Mouse (Mus musculus) C2C12 (cell line): ENCODE results near the gene Pbxip1. TPM values are rescaled to one million over a fixed set of nuclear protein-coding genes. Genes with fewer than 3 reads are reported as not detected.

Experiments used
- H3K27me3 ChIP-seq: one replicate; pipeline ENCODE4 v1.6.1; 2011; ENCODE audit not compliant: control insufficient read depth, insufficient read depth, insufficient read length
- H3K36me3 ChIP-seq: one replicate; pipeline ENCODE4 v1.6.1; 2011; ENCODE audit not compliant: control insufficient read depth, insufficient read depth
- H3K4me3 ChIP-seq: one replicate; pipeline ENCODE4 v1.5.1; 2011; ENCODE audit warnings: mild to moderate bottlenecking, control low read depth; ENCODE audit not compliant: poor library complexity, insufficient read depth, severe bottlenecking
- H3K79me2 ChIP-seq: one replicate; pipeline ENCODE4 v1.6.1; 2011; ENCODE audit not compliant: control insufficient read depth, insufficient read depth
- H3K79me3 ChIP-seq: one replicate; pipeline ENCODE4 v1.6.1; 2011; ENCODE audit warnings: low read depth, control low read depth
- H3ac ChIP-seq: one replicate; pipeline ENCODE3; 2011; ENCODE audit warnings: low read depth; ENCODE audit not compliant: control insufficient read depth, insufficient read length
- CEBPB ChIP-seq: IDR thresholded peaks from one replicate; pipeline ENCODE4 v1.6.1; 2011; ENCODE audit warnings: low read depth, mild to moderate bottlenecking, control low read depth, moderate library complexity
- CTCF ChIP-seq: IDR thresholded peaks from one replicate; pipeline ENCODE4 v1.5.1; 2011; ENCODE audit not compliant: control insufficient read depth, insufficient read depth, insufficient read length
- FOSL1 ChIP-seq: IDR thresholded peaks from one replicate; pipeline ENCODE4 v1.8.0; 2011; ENCODE audit warnings: mild to moderate bottlenecking, low read length; ENCODE audit not compliant: poor library complexity, insufficient read depth, severe bottlenecking
- MAX ChIP-seq: IDR thresholded peaks from one replicate; pipeline ENCODE4 v1.6.1; 2011; ENCODE audit warnings: mild to moderate bottlenecking, control low read depth
- MYOD1 ChIP-seq: IDR thresholded peaks from one replicate; pipeline ENCODE4 v1.6.1; 2011; ENCODE audit warnings: low read depth; ENCODE audit not compliant: control insufficient read depth, insufficient read length
- MYOG ChIP-seq: IDR thresholded peaks from one replicate; pipeline ENCODE4 v1.6.1; 2011; ENCODE audit not compliant: control insufficient read depth, insufficient read length; ENCODE audit errors: extremely low read depth
- USF1 ChIP-seq: IDR thresholded peaks from one replicate; pipeline ENCODE4 v1.6.1; 2011; ENCODE audit warnings: low read depth, mild to moderate bottlenecking, control low read depth, moderate library complexity
- polyA plus RNA-seq: library from polyadenylated mRNA; unstranded; fragments of >200 nt; fragmentation: generic; extraction: Trizol; gene quantifications from one replicate; pipeline ENCODE4 v1.2.1, GENCODE M21; 2012; ENCODE audit warnings: missing spikeins

The Pbxip1 gene
- polyA plus RNA-seq, 1 experiment, result 34.6 TPM

DNA sequence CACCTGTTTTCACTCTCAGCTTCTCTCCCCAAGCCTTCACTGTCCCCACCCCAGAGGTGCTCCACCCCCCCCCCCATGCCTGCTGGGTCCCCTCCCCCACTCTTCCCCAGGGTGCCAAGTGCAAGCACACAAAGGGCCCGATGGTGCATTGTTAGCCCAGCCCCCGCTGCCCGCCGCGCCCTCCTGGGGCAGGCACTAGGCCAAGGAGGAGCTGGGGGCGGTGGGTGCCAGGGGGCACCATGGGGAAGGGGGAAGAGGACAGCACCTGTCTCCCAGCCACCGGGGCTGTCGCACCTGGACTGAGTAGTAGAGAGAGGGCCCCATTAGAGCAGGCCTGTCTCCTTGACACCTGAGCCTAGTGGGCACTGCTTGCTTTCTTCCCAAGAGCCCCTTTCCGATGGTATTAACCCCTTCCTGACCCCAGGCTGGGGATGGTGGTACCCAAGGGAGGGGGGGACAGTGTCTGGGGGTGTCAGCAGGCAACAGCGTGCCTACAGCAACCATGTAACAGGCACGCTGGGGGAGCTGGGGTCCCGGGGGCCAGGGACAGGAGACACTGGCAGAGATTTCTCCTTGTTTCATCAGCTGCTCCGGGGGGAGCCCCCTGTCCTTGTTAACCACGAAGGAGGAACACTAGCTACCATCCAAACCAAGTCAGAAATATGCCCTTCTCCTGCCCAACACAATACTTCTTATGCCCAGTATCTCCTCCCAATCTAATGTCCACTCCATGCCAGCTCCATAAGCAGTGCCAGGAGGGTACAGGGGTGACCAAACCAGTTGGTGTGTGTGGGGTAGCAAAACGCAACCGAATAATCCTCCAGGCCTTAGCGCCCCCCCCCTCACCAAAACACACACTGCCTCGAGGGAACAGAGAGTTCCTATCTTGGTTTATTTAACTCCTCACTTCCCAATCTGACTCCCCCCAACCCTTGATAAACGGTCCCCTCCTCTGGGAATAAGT, 45.5 kb upstream of the Pbxip1 start:
- no peaks in the 10 kb centered on the region for H3K27me3 ChIP-seq
- no peaks in the 10 kb centered on the region for H3K36me3 ChIP-seq
- H3K4me3 ChIP-seq, result peak overlapping the region; percentile 61
- H3ac ChIP-seq, result peak overlapping the region; percentile 25
- H3K79me2 ChIP-seq, result peaks cover 60% of the 10 kb centered on the region
- H3K79me3 ChIP-seq, result peaks cover 2% of the 10 kb centered on the region
- no peak for TF ChIP-seq MAX
- no peak for TF ChIP-seq CEBPB
- TF ChIP-seq MYOD1, result no peak

GRCm38 (mm10) chr3:89391663-89392511, 44.6 kb upstream of the Pbxip1 start:
- H3K36me3 ChIP-seq, result no peaks in the 10 kb centered on the region
- peaks cover 60% of the 10 kb centered on the region for H3K79me2 ChIP-seq
- no peaks in the 10 kb centered on the region for H3K27me3 ChIP-seq
- peak overlapping the region; percentile 61 for H3K4me3 ChIP-seq
- H3ac ChIP-seq, result peak overlapping the region; percentile 63
- TF ChIP-seq MAX (peak; percentile 52), MYOG (no peak), USF1 (no peak)
- peaks cover 2% of the 10 kb centered on the region for H3K79me3 ChIP-seq

DNA sequence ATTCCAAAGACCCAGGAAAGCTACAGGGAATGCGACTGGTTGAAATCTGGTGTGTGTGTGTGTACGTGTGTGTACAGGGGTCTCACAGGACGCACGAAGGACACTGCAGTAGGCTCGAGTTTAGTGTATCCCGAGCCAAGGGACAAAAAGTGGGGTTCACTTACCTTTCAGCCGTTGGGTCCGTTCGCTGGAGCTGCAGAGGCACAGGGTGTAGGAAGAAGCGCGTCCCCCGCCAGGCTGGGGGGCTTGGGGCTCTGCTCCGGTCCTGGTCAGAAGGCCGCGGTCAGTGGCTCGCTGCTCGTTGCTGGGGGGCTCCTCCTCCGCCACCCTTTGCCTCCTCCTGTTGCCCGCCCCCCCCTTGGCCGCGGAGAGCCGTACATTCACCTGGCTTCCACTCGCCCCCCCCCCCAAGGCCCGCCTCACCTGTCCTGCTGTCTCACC, 43.6 kb upstream of the Pbxip1 start:
- Histone ChIP-seq H3K36me3 (no peaks in the 10 kb centered on the region), H3K4me3 (peak overlapping the region; percentile 61), H3K27me3 (no peaks in the 10 kb centered on the region), H3K79me3 (peaks cover 2% of the 10 kb centered on the region), H3K79me2 (peaks cover 50% of the 10 kb centered on the region), H3ac (peak overlapping the region; percentile 69)
- no peak for TF ChIP-seq MYOD1
- TF ChIP-seq MAX, result no peak
- TF ChIP-seq FOSL1, result no peak
- no peak for TF ChIP-seq CEBPB
- TF ChIP-seq MYOG, result no peak
- TF ChIP-seq CTCF, result no peak
- TF ChIP-seq USF1, result no peak

DNA sequence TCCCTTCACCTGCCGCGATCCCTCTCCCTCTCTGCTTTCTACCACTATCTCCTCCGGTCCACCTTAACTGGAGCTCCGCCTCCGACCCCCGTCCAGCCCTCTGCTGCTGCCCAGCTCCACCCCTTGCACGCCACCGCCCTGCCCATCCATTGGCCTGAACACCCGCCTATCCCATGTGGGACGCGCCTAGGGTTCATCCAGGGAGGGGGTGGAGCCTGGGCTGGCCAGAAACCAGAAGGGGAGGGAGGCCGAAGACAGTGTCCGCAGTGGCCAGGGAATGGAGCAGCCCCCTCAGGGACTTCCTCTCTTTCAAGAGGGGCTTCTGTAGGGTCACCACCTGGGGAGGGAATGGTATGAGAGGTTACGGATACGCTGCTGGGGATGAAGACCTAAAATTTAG, 42.9 kb upstream of the Pbxip1 start:
- H3K36me3 ChIP-seq, result no peaks in the 10 kb centered on the region

GRCm38 (mm10) chr3:89394006-89394893, 42.3 kb upstream of the Pbxip1 start, which contains the start of gene Zbtb7b:
TSS of gene Zbtb7b (minus strand) at chr3:89394776.
- Histone ChIP-seq H3K36me3 (no peaks in the 10 kb centered on the region), H3K79me2 (peaks cover 38% of the 10 kb centered on the region), H3K27me3 (no peaks in the 10 kb centered on the region), H3ac (peak within 1 kb of the TSS; percentile 56), H3K79me3 (peaks cover 2% of the 10 kb centered on the region), H3K4me3 (peak within 1 kb of the TSS; percentile 34)
- TF ChIP-seq MAX, result no peak
- no peak for TF ChIP-seq USF1
- TF ChIP-seq MYOG, result no peak
- no peak for TF ChIP-seq MYOD1
- no peak for TF ChIP-seq CEBPB
- TF ChIP-seq CTCF, result no peak
- TF ChIP-seq FOSL1, result no peak

More for the DNA sequence above, 42.9 kb upstream of the Pbxip1 start:
- no peaks in the 10 kb centered on the region for H3K27me3 ChIP-seq
- peaks cover 44% of the 10 kb centered on the region for H3K79me2 ChIP-seq
- H3K79me3 ChIP-seq, result peaks cover 2% of the 10 kb centered on the region
- H3K4me3 ChIP-seq, result peak overlapping the region; percentile 61
- no peak for TF ChIP-seq MYOG
- no peak for TF ChIP-seq USF1
- TF ChIP-seq FOSL1, result no peak
- TF ChIP-seq MAX, result no peak
- TF ChIP-seq MYOD1, result no peak
- TF ChIP-seq CEBPB, result no peak
- TF ChIP-seq CTCF, result no peak
- peak overlapping the region; percentile 45 for H3ac ChIP-seq
